Mouse (Mus musculus) heart, adult 2 months (tissue): ENCODE data around the gene Xylt1. TPM values are rescaled to one million over a fixed set of nuclear protein-coding genes. Genes with fewer than 3 reads are reported as not detected.

Source experiments
- DNase-seq, 2 experiments: peaks; one replicate each; pipeline ENCODE4 v3.0.0; 2021
- H3K27ac ChIP-seq: fragments of 200-600 bp; 2 replicates; pipeline ENCODE4 v1.8.1; 2022
- H3K27me3 ChIP-seq: fragments of 200-500 bp; 2 replicates; pipeline ENCODE4 v1.6.1; 2012; ENCODE audit warnings: mild to moderate bottlenecking, low read length, inconsistent platforms, mixed read lengths; ENCODE audit not compliant: control insufficient read depth, insufficient read depth
- H3K36me3 ChIP-seq: fragments of 200-500 bp; 2 replicates; pipeline ENCODE4 v1.6.1; 2012; ENCODE audit warnings: low read length, inconsistent platforms; ENCODE audit not compliant: control insufficient read depth, insufficient read depth
- H3K4me1 ChIP-seq: fragments of 200-500 bp; 2 replicates; pipeline ENCODE4 v1.6.1; 2011; ENCODE audit warnings: low read length; ENCODE audit not compliant: control insufficient read depth, insufficient read depth
- H3K4me3 ChIP-seq: fragments of 200-600 bp; 2 replicates; pipeline ENCODE4 v1.8.1; 2022
- H3K79me2 ChIP-seq: fragments of 200-500 bp; replicated peaks from 2 replicates; pipeline ENCODE4 v1.6.1; 2012; ENCODE audit warnings: mild to moderate bottlenecking, inconsistent platforms, low read length, moderate library complexity, mixed read lengths; ENCODE audit not compliant: control insufficient read depth, insufficient read depth
- H3K9ac ChIP-seq: fragments of 200-500 bp; 2 replicates; pipeline ENCODE4 v1.6.1; 2012; ENCODE audit warnings: low read depth, mild to moderate bottlenecking, control low read depth, inconsistent platforms, low read length, mixed read lengths
- CTCF ChIP-seq: fragments of 200-600 bp; IDR thresholded peaks from 2 replicates; pipeline ENCODE4 v1.8.1; 2022; ENCODE audit warnings: antibody characterized with exemption, mild to moderate bottlenecking, moderate library complexity
- EP300 ChIP-seq: fragments of 200-500 bp; IDR thresholded peaks from 2 replicates; pipeline ENCODE4 v1.6.1; 2011; ENCODE audit warnings: low read depth, low read length, control low read depth; ENCODE audit not compliant: insufficient read depth
- POLR2A ChIP-seq: fragments of 200-500 bp; IDR thresholded peaks from 2 replicates; pipeline ENCODE4 v1.6.1; 2011; ENCODE audit warnings: mild to moderate bottlenecking, low read depth, low read length, control low read depth; ENCODE audit not compliant: insufficient read depth
- WGBS: fragments of 180-500 bp; shearing (Covaris S2); methylation state at CpG from one replicate; pipeline ENCODE4 v1.1.7; 2018; 5-methylcytosine and 5-hydroxymethylcytosine counted together
- intact Hi-C: fragments of 180-260 bp; cut with DNase I; formaldehyde crosslinking; loops from one replicate; pipeline ENCODE4 v1.15.1; 2025
- polyA plus RNA-seq: library from polyadenylated mRNA; depleted of rRNA; stranded (reverse); fragments of >200 nt; gene quantifications from 2 replicates; pipeline ENCODE4 v1.2.3, GENCODE M21; 2012
- total RNA-seq, 2 experiments: library from RNA; stranded (reverse); gene quantifications; 2 replicates each; pipeline ENCODE4 v1.2.3; 2021

The Xylt1 gene
- total and polyA plus RNA-seq, 3 experiments: 1.2 to 2.3 (median 1.4) TPM

DNA sequence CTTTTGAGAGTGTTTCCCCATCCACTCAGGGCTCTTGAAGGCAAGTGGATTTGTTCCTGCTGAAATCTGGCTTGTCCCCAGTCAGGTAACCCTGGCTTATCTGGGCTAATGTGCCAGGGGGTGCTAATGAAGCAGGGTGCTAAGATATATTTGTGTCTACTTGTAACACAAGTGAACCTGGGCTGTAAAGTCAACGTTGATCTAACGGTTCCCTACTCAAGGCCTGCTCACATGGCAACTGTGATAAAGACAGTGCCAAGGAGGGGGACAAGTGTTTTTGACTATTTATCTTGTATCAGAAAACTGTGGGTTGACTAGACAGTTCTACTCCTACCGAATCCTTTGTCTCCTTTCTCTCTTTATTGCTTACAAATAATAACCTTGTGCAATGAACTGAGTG, 8.3 kb downstream of the Xylt1 start:
- Histone ChIP-seq H3K9ac (no peak overlapping the region), H3K4me3 (no peak overlapping the region), H3K27ac (no peak overlapping the region), H3K79me2 (no peaks in the 10 kb centered on the region), H3K27me3 (no peaks in the 10 kb centered on the region), H3K36me3 (no peaks in the 10 kb centered on the region), H3K4me1 (no peaks in the 10 kb centered on the region)
- intact Hi-C loops: loop anchor here (10.0 kb wide), 1 partner anchor 716 kb away; no protein-coding TSS in a partner anchor
- TF ChIP-seq EP300: no peak
- TF ChIP-seq POLR2A: no peak
- TF ChIP-seq CTCF: no peak
- no peak for DNase-seq
- 81% methylated on average over 3 of the region's 3 CpGs for WGBS

DNA sequence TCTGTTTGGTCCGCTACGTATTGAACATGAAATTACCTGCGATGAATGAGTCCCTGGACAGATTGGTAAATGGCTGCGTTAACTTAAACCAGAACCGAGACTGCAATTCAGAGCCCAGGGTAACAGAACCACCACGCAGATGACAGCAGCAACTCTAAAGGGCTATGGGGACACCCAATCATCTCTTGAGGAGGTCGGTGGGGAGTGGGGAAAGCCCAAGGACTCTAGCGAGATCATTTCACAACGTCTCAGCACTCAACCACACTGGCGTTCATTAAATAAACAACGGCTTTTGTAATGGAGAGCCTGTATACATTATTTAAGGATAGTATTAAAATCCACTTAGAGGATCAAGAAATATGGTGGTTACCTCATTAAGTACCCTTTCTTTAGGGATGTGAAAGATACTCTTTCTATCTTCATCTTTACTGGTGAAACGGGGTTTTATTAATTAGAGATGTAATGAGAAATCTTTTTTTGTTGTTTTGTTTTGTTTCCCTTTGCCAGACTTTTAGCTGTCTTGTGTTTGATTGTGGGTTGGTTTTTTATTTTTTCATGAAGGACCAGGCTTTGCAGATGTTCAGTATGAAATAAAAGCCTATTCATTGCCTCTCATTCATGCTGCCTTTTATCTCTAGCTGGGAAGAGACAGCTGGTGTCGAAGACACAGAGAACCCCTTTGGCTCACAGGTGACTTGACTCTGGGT, 12.2 kb downstream of the Xylt1 start:
- H3K36me3 ChIP-seq: no peaks in the 10 kb centered on the region
- TF ChIP-seq CTCF: no peak
- TF ChIP-seq POLR2A: no peak
- no peak for TF ChIP-seq EP300
- H3K4me1 ChIP-seq: no peaks in the 10 kb centered on the region; the same call in 1 of the 2 replicates
- no peak overlapping the region for H3K27ac ChIP-seq
- H3K27me3 ChIP-seq: no peaks in the 10 kb centered on the region
- no peaks in the 10 kb centered on the region for H3K79me2 ChIP-seq
- H3K4me3 ChIP-seq: no peak overlapping the region
- intact Hi-C loops: no loop called here
- no peak for DNase-seq
- WGBS: 91% methylated on average over 13 of the region's 13 CpGs
- no peak overlapping the region for H3K9ac ChIP-seq

DNA sequence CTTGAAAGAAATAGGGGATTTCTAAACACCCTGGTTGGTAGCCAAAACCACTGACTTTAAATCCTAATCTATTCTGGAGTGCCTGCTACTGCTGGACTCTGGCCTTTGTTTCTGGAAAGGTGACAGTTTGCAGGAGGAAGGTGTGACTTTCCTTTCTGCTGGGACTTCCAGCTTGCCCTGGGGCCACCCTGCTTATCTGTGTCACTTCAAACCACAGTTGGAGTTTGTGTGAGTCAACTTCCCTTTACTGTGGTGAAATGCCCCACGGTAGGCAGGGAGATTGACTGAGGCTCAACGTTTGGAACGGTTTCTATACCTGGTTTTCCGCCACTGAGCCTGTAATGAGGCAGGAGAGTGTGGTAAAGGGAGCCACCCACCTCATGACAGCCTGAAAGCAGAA, 13.2 kb downstream of the Xylt1 start:
- no peak overlapping the region for H3K4me3 ChIP-seq
- intact Hi-C loops: no loop called here
- DNase-seq: no peak
- H3K9ac ChIP-seq: no peak overlapping the region
- H3K4me1 ChIP-seq: no peaks in the 10 kb centered on the region; the same call in 1 of the 2 replicates
- no peaks in the 10 kb centered on the region for H3K36me3 ChIP-seq
- no peaks in the 10 kb centered on the region for H3K79me2 ChIP-seq
- 35% methylated on average over 4 of the region's 4 CpGs for WGBS
- H3K27ac ChIP-seq: no peak overlapping the region
- H3K27me3 ChIP-seq: no peaks in the 10 kb centered on the region
- TF ChIP-seq POLR2A (no peak), EP300 (no peak), CTCF (no peak)

DNA sequence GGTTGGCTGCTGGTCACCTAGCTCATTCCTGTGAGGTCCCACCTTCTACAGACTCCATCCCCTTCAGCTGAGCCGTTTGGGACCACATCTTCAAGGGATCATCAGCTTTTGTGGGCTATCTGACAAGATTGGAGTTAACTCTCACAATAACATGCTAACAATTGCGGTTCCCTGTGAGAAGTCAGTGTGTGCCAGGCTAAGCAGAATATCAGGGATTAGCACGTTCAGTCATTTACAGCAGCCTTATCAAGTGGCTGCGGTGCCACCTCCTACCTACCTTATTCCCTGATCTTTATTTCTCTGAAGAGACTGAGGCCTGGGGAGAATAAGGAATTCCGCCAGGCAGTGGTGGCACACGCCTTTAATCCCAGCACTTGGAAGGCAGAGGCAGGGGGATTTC, 13.6 kb downstream of the Xylt1 start:
- DNase-seq: no peak
- H3K27me3 ChIP-seq: no peaks in the 10 kb centered on the region
- 79% methylated on average over 6 of the region's 6 CpGs for WGBS
- H3K4me3 ChIP-seq: no peak overlapping the region
- H3K27ac ChIP-seq: no peak overlapping the region
- H3K9ac ChIP-seq: no peak overlapping the region
- H3K36me3 ChIP-seq: no peaks in the 10 kb centered on the region
- no peaks in the 10 kb centered on the region for H3K79me2 ChIP-seq
- TF ChIP-seq POLR2A: no peak
- TF ChIP-seq CTCF: no peak
- TF ChIP-seq EP300: no peak
- no peaks in the 10 kb centered on the region; the same call in 1 of the 2 replicates for H3K4me1 ChIP-seq
- intact Hi-C loops: no loop called here

DNA sequence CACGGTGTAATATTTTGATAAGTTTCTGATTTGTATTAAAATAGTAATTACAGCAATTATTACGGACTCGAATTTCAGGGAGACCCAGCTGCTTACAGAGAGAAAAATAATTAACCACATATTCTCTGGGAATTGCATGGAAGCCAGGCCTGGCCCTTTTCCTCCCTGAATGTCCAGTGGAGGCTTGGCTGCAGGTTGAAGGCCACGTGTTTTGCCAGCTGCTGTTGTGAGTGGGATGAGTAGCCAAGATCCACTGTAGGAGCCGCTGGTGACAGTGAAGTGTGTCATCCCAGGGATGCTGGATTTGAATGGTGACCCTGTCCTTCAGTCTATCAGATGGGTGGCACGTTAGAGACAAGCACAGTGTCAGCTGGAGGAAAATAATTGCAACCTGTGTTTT, 14.7 kb downstream of the Xylt1 start:
- no peaks in the 10 kb centered on the region; the same call in 1 of the 2 replicates for H3K4me1 ChIP-seq
- H3K27me3 ChIP-seq: no peaks in the 10 kb centered on the region
- H3K27ac ChIP-seq: no peak overlapping the region
- DNase-seq: no peak
- 72% methylated on average over 6 of the region's 6 CpGs for WGBS
- H3K9ac ChIP-seq: no peak overlapping the region
- no peaks in the 10 kb centered on the region for H3K79me2 ChIP-seq
- TF ChIP-seq CTCF (no peak), POLR2A (no peak)
- intact Hi-C loops: no loop called here
- no peaks in the 10 kb centered on the region for H3K36me3 ChIP-seq
- H3K4me3 ChIP-seq: no peak overlapping the region

DNA sequence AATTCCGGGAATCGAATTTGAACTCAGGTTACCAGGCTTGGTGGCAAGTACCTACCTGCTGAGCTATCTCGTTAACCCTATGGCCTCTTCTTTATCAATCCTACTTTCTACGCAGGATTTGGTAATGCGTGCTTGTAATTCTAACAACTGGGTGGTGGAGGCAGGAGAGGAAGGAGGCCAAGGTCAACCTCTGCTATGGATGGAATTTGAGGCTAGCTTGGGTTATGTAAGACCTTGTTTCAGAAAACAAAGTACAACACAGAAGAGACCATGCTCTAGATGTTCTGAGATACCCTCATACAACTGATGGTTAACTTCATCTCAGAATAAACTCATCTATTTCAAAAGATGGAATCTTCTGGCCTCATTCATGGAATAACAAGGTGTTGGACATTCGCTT, 17.1 kb downstream of the Xylt1 start:
- no peak overlapping the region for H3K27ac ChIP-seq
- H3K4me3 ChIP-seq: no peak overlapping the region
- intact Hi-C loops: no loop called here
- no peak for TF ChIP-seq EP300
- no peak for TF ChIP-seq CTCF
- TF ChIP-seq POLR2A: no peak
- no peak for DNase-seq
- no peaks in the 10 kb centered on the region for H3K36me3 ChIP-seq
- H3K9ac ChIP-seq: no peak overlapping the region
- WGBS: 94% methylated on average over 6 of the region's 6 CpGs
- no peaks in the 10 kb centered on the region for H3K79me2 ChIP-seq
- H3K27me3 ChIP-seq: no peaks in the 10 kb centered on the region
- H3K4me1 ChIP-seq: no peaks in the 10 kb centered on the region; the same call in 1 of the 2 replicates
